Mouse (Mus musculus): ENCODE results near the gene Yipf4. TPM values are rescaled to one million over a fixed set of nuclear protein-coding genes. Genes with fewer than 3 reads are reported as not detected.

Gene Yipf4
- polyA plus RNA-seq, 2 experiments from 2014 or later: 8.2 to 19.9 TPM

GRCm38 (mm10) chr17:74526806-74527653 is 37.7 kb downstream of the Yipf4 start:
- ATAC-seq: no peak

- peak; percentile 85 for ATAC-seq
Observed at GRCm38 (mm10) chr17:74527729-74528607, 38.7 kb downstream of the Yipf4 start, which contains the start of gene Birc6. Gene Birc6 (plus strand): TSS chr17:74528295.

GRCm38 (mm10) chr17:74528648-74529532 is 39.6 kb downstream of the Yipf4 start:
- peak; percentile 16 for ATAC-seq

- no peak for ATAC-seq
Observed at GRCm38 (mm10) chr17:74529533-74529824, 40.2 kb downstream of the Yipf4 start.

GRCm38 (mm10) chr17:74534971-74535370 is 45.7 kb downstream of the Yipf4 start:
- ATAC-seq: no peak

GRCm38 (mm10) chr17:74537526-74537925 is 48.2 kb downstream of the Yipf4 start:
- ATAC-seq: no peak

- ATAC-seq: no peak
Observed at GRCm38 (mm10) chr17:74543615-74544014, 54.3 kb downstream of the Yipf4 start.

Other genes with a start within 250 kb of the Yipf4 start
- 10 to 100 TPM; 37.0 to 47.0 TPM for gene Memo1, start 194.0 kb upstream of the Yipf4 start, polyA plus RNA-seq (2017; shearing (Covaris generic))
- 100 to 1,000 TPM; 134 to 146 TPM for gene Dpy30, start 165.5 kb upstream of the Yipf4 start, polyA plus RNA-seq (2017; shearing (Covaris generic))
- gene Spast, start 150.5 kb upstream of the Yipf4 start, polyA plus RNA-seq (2017; shearing (Covaris generic)): 10 to 100 TPM in 1 of 2 experiments, 1 to 10 TPM in 1; 6.9 to 10.9 TPM
- gene Slc30a6, start 93.9 kb upstream of the Yipf4 start, polyA plus RNA-seq (2017; shearing (Covaris generic)): 10 to 100 TPM; 24.3 to 37.3 TPM
- gene Nlrc4, start 30.4 kb upstream of the Yipf4 start, polyA plus RNA-seq (2017; shearing (Covaris generic)): 1 to 10 TPM; 1.3 to 2.2 TPM
- gene Birc6, start 38.8 kb downstream of the Yipf4 start, polyA plus RNA-seq (2017; shearing (Covaris generic)): 100 to 1,000 TPM; 156 to 252 TPM
- 10 to 100 TPM; 31.0 to 32.6 TPM for gene Ttc27, start 228.2 kb downstream of the Yipf4 start, polyA plus RNA-seq (2017; shearing (Covaris generic))